Mouse (Mus musculus) lung, postnatal 0 days (tissue): ENCODE measurements around the gene Gm11437. TPM values are rescaled to one million over a fixed set of nuclear protein-coding genes. Genes with fewer than 3 reads are reported as not detected.
A peak's percentile ranks its signal among the peaks of the same experiment; 100 is the strongest.

Experiments
- ATAC-seq: fragments of 200-750 bp; cut with Nextera tagmentation; 2 replicates; pipeline ENCODE4 v1.8.0; 2017; ENCODE audit warnings: moderate library complexity
- DNase-seq: peaks from one replicate; pipeline ENCODE4 v3.0.0-alpha.2; 2016; ENCODE audit warnings: low spot score
- H3K27ac ChIP-seq: fragments of 300-500 bp; sonication (generic); 2 replicates; pipeline ENCODE4 v1.5.1; 2014; ENCODE audit warnings: antibody characterized with exemption, mild to moderate bottlenecking, low read length, mixed read lengths
- H3K27me3 ChIP-seq: fragments of 300-500 bp; sonication (generic); replicated peaks from 2 replicates; pipeline ENCODE4 v1.6.1; 2014; ENCODE audit warnings: low read length, mixed read lengths; ENCODE audit not compliant: insufficient read depth
- H3K36me3 ChIP-seq: fragments of 300-500 bp; sonication (generic); 2 replicates; pipeline ENCODE4 v1.6.1; 2014; ENCODE audit warnings: low read length, mixed read lengths; ENCODE audit not compliant: insufficient read depth
- H3K4me1 ChIP-seq: fragments of 300-500 bp; sonication (generic); 2 replicates; pipeline ENCODE4 v1.6.1; 2014; ENCODE audit warnings: antibody characterized with exemption, low read depth, low read length, mixed read lengths; ENCODE audit not compliant: insufficient read depth
- H3K4me2 ChIP-seq: fragments of 300-500 bp; sonication (generic); replicated peaks from 2 replicates; pipeline ENCODE4 v1.6.1; 2014; ENCODE audit warnings: low read depth, mild to moderate bottlenecking, low read length, moderate library complexity, mixed read lengths
- H3K4me3 ChIP-seq: fragments of 300-500 bp; sonication (generic); 2 replicates; pipeline ENCODE4 v1.5.1; 2014; ENCODE audit warnings: low read depth, low read length
- H3K9ac ChIP-seq: fragments of 300-500 bp; sonication (generic); replicated peaks from 2 replicates; pipeline ENCODE4 v1.6.1; 2014; ENCODE audit warnings: low read depth, mild to moderate bottlenecking
- H3K9me3 ChIP-seq: fragments of 300-500 bp; sonication (generic); 2 replicates; pipeline ENCODE4 v1.6.1; 2016; ENCODE audit warnings: low read length, mixed read lengths
- CTCF ChIP-seq: IDR thresholded peaks from 2 replicates; pipeline ENCODE4 v1.5.1; 2016; ENCODE audit warnings: antibody characterized with exemption, mild to moderate bottlenecking
- EP300 ChIP-seq: IDR thresholded peaks from 2 replicates; pipeline ENCODE4 v1.6.1; 2016; ENCODE audit warnings: antibody characterized with exemption, mild to moderate bottlenecking, control low read depth
- WGBS: fragments of 180-500 bp; shearing (Covaris S2); extraction: QIAGEN DNeasy Blood & Tissue Kit; methylation state at CpG from one replicate; pipeline ENCODE4 v1.1.7; 2014; 5-methylcytosine and 5-hydroxymethylcytosine counted together
- polyA plus RNA-seq: library from polyadenylated mRNA; unstranded; fragments of >200 nt; fragmentation: Nextera tagmentation; extraction: Ambion mirVana; gene quantifications from 2 replicates; pipeline ENCODE4 v1.2.1, GENCODE M21; 2015

Gm11437 gene
- polyA plus RNA-seq: not detected in 2 replicates

DNA sequence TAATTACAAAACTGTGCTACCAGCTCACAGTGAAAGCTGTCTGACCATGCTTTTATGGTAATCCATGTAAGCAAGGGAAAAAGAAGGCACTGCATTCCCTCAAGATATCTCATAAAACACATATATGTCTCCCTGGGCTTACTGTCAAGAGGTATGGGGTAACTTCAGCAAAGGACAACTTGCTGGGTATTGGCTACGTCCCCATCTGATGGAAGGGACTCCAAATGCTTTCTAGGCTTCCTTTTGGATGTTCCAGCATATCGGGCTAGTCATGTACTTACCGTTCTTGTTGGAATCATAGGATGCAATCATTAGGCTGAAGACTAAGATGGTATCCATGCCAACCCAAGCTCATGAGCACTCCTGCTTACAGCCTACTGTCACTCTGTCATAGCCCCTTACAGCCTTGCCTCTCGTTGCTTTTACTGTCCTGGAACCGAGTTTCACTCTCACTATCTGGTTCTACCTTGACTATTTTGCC, at the start of gene Gm11437:
Gene Gm11437 (minus strand): TSS at position 431 of the 481 bp plus-strand sequence.
- TF ChIP-seq CTCF: no peak
- no peak for TF ChIP-seq EP300
- ATAC-seq: no peak
- no peak within 1 kb of the TSS for H3K4me3 ChIP-seq
- DNase-seq: no peak
- H3K9ac ChIP-seq: no peak within 1 kb of the TSS
- no peaks in the 10 kb centered on the region for H3K36me3 ChIP-seq
- WGBS: 81% methylated on average over 5 of the region's 5 CpGs
- no peaks in the 10 kb centered on the region for H3K27me3 ChIP-seq
- H3K9me3 ChIP-seq: no peaks in the 10 kb centered on the region
- H3K4me1 ChIP-seq: no peaks in the 10 kb centered on the region
- no peak within 1 kb of the TSS for H3K4me2 ChIP-seq
- no peak within 1 kb of the TSS for H3K27ac ChIP-seq

DNA sequence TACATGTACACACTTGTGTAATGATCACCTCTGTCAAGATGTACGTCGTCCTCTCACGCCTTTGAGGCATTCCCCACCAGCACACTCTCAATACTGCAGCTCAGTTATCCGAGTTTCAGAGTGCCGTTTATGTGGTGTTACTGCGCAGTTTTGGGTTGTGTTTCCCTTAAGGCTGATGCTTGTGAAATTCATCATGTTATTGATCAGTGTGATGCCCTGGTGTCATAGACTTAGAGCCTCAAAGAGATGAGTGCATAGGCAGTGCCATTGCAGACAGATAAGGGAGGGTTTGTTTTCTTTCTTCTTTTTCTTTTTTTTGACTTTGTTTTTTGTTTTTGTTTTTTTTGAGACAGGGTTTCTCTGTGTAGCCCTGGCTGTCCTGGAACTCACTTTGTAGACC, 43.6 kb upstream of the Gm11437 start:
- TF ChIP-seq EP300 (no peak), CTCF (no peak)
- no peak overlapping the region for H3K9ac ChIP-seq
- WGBS: 83% methylated on average over 6 of the region's 6 CpGs
- ATAC-seq: no peak
- H3K4me3 ChIP-seq: no peak overlapping the region
- no peaks in the 10 kb centered on the region for H3K9me3 ChIP-seq
- no peaks in the 10 kb centered on the region for H3K4me1 ChIP-seq
- no peak overlapping the region for H3K4me2 ChIP-seq
- H3K36me3 ChIP-seq: no peaks in the 10 kb centered on the region
- no peaks in the 10 kb centered on the region for H3K27me3 ChIP-seq
- no peak for DNase-seq
- no peak overlapping the region for H3K27ac ChIP-seq

DNA sequence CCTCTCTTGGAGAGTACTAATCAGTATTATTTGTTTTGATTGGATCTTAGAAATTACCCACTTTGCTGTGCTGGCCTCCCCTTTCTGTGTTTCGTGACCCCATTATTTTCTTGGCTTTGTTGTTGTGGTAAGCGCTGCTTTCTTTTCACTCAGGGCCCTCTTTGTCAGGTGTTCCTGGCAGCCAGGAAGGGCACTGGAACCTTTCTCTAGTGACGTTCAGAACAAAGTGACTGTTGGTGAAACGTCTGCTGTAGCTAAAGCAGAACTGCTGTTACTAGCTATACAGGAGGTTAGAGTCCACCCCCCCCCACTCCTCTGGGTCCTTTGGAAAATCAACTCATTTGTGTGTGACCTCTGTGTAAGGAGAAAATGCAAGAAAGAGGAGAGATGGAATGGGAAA, 38.5 kb upstream of the Gm11437 start:
- H3K27me3 ChIP-seq: no peaks in the 10 kb centered on the region
- H3K36me3 ChIP-seq: no peaks in the 10 kb centered on the region
- WGBS: 62% methylated on average over 4 of the region's 4 CpGs
- TF ChIP-seq CTCF (no peak), EP300 (no peak)
- H3K4me2 ChIP-seq: no peak overlapping the region
- DNase-seq: no peak
- no peak for ATAC-seq
- H3K27ac ChIP-seq: no peak overlapping the region
- no peak overlapping the region for H3K4me3 ChIP-seq
- no peaks in the 10 kb centered on the region for H3K9me3 ChIP-seq
- H3K9ac ChIP-seq: no peak overlapping the region
- H3K4me1 ChIP-seq: no peaks in the 10 kb centered on the region

DNA sequence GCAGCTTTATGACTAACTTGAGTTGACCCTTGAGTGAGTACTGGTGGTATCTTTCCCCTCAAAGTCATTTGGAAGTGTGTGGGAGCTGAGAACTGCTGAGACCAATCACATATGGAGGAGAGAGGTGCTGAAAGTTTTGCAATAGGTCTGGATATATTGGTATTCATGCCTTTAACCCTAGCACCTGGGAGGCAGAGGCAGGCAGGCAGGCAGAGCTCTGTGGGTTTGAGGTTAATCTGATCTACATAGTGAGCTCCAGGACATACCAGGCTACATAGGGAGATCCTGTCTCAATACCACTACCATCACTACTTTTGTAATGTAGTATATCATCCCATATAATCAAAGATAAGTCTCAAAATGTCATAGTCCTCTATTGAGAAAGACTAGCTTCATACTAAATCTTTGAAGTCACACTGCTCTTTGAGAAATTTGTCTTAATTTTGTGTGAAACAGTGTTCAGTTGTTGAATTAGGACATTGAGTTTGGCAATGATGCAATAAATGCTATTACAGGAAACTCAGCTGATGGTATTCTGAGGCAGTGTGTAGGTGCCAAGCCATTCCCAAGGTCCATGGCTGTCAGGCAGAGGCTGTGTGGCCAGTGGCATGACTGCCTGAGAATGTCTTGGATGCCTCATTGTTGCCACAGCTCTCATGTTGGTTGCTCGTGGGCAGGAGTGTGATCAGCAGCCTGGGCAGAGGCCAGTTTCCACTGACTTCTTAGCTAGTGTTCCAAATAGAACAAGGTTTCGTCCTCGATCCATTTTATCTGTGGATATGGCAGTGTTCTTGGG, 30.5 kb upstream of the Gm11437 start:
- H3K27me3 ChIP-seq: no peaks in the 10 kb centered on the region
- ATAC-seq: no peak; the same call in 1 of the 2 replicates
- no peak overlapping the region for H3K9ac ChIP-seq
- no peaks in the 10 kb centered on the region for H3K4me1 ChIP-seq
- H3K36me3 ChIP-seq: no peaks in the 10 kb centered on the region
- DNase-seq: peak; percentile 28
- no peak overlapping the region for H3K4me3 ChIP-seq
- TF ChIP-seq EP300: no peak
- TF ChIP-seq CTCF: no peak
- WGBS: 89% methylated on average over 3 of the region's 3 CpGs
- H3K4me2 ChIP-seq: no peak overlapping the region
- H3K9me3 ChIP-seq: no peaks in the 10 kb centered on the region
- H3K27ac ChIP-seq: no peak overlapping the region

DNA sequence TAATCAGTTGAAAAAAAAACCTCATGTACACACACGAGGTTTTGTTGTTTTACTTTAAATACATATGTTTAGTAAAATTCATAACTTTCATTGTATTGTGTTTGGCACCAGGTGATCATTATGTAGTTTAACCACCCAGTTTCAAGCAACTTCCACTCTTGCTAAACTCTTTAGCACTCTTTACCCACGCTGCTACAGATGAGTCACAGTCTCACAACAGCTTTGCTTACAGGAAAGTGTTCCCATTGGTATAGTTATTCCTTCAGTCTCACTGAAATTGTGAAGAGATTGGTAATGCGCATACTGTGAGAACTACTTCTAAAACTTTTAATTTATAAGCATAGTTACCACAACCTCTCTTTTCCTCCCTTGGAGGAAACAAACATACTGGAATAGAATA, 27.5 kb upstream of the Gm11437 start:
- ATAC-seq (no peak), DNase-seq (no peak)
- Histone ChIP-seq H3K4me1 (no peaks in the 10 kb centered on the region), H3K36me3 (no peaks in the 10 kb centered on the region), H3K4me3 (no peak overlapping the region), H3K9ac (no peak overlapping the region), H3K4me2 (no peak overlapping the region), H3K27me3 (no peaks in the 10 kb centered on the region), H3K9me3 (no peaks in the 10 kb centered on the region), H3K27ac (no peak overlapping the region)
- TF ChIP-seq CTCF: no peak
- 74% methylated on average over 3 of the region's 3 CpGs for WGBS

DNA sequence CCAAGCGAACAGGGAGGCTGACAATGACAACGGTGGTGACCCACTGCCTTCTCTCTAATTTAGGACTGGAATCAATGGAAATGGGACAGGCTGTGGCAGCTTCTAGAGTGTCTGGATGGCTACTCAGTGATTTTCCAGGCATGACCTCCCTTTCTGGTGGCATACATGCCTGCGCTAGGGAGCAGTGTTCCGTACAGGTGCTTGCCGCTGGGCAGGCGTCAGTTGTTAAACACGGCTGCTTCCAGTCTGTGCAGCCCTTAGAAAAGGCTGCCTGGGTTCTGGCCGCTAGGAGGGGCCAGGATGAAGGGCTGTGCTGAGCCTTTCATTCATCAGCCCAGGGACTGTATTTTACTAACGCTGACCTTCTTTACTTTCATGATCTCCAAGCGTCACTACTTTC, 26.0 kb upstream of the Gm11437 start:
- Histone ChIP-seq H3K36me3 (no peaks in the 10 kb centered on the region), H3K4me2 (no peak overlapping the region), H3K4me3 (no peak overlapping the region), H3K27me3 (no peaks in the 10 kb centered on the region), H3K9me3 (no peaks in the 10 kb centered on the region), H3K4me1 (no peaks in the 10 kb centered on the region), H3K27ac (no peak overlapping the region), H3K9ac (no peak overlapping the region)
- TF ChIP-seq CTCF (peak; percentile 42), EP300 (no peak)
- DNase-seq (peak; percentile 6), ATAC-seq (peak; percentile 58)
- WGBS: 69% methylated on average over 10 of the region's 10 CpGs
